Mouse (Mus musculus): ENCODE data around the gene Cnn3. TPM values are rescaled to one million over a fixed set of nuclear protein-coding genes. Genes with fewer than 3 reads are reported as not detected.
A peak's percentile ranks its signal among the peaks of the same experiment; 100 is the strongest.

Cnn3 gene
- polyA plus RNA-seq (2016; fragmentation: Nextera tagmentation; extraction: Ambion mirVana): 947 and 1,037 TPM in 2 replicates

DNA sequence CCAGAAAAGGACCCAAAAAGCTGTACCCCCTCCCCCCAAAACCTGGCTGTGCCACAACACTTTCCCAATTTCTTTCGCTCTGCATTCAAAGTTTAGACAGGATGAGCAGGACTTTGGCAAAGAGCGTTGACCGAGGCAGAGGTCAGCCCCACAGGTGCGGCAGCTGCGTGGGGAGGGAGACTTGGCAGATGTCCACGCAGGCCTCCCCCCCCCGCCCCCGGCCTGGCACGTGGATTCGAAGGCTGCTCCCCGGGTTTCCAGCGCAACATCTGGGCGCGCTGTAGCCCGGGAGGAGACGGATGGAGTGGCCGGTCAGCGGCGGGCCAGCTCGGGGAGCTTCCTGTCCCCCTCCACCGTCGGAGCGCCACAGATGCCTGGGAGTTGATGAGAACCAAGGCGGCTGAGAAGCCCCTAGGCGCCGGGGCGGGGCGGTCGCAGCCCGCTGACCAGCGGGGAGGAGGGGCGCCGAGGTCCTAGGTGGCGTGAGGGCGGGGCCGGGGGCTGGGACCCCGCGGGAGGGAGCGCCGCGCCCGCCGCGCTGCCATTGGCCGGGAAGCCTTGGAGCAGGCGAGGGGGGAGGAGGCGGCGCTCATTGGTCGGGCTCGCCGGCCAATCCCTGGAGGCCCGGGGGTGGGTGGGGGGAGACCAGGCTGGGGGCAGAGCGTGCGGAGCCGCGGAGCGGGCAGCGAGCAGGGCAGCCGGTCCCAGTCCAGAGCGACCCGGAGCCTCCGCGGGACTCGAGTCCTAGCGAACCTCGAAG lies at the start of gene Cnn3:
Gene Cnn3 (plus strand): TSS at position 637 of the 760 bp plus-strand sequence.
- no peaks in the 10 kb centered on the region for H3K9me3 ChIP-seq (replicated peaks)
- peak within 1 kb of the TSS; percentile 92 for H3K4me3 ChIP-seq
- peak within 1 kb of the TSS; percentile 100 for H3K27ac ChIP-seq (replicated peaks)
- H3K36me3 ChIP-seq: 0 out of 2 replicates have a peak, but pooled peaks cover 6% of the 10 kb centered on the region
- peaks cover 45% of the 10 kb centered on the region for H3K4me1 ChIP-seq
- WGBS: under 1% methylated on average over 65 of the region's 66 CpGs
- peak; percentile 97 for DNase-seq (ENCODE audit: low spot score)
- peaks cover 24% of the 10 kb centered on the region for H3K27me3 ChIP-seq (ENCODE audit: low read depth, poor library complexity, severe bottlenecking)

DNA sequence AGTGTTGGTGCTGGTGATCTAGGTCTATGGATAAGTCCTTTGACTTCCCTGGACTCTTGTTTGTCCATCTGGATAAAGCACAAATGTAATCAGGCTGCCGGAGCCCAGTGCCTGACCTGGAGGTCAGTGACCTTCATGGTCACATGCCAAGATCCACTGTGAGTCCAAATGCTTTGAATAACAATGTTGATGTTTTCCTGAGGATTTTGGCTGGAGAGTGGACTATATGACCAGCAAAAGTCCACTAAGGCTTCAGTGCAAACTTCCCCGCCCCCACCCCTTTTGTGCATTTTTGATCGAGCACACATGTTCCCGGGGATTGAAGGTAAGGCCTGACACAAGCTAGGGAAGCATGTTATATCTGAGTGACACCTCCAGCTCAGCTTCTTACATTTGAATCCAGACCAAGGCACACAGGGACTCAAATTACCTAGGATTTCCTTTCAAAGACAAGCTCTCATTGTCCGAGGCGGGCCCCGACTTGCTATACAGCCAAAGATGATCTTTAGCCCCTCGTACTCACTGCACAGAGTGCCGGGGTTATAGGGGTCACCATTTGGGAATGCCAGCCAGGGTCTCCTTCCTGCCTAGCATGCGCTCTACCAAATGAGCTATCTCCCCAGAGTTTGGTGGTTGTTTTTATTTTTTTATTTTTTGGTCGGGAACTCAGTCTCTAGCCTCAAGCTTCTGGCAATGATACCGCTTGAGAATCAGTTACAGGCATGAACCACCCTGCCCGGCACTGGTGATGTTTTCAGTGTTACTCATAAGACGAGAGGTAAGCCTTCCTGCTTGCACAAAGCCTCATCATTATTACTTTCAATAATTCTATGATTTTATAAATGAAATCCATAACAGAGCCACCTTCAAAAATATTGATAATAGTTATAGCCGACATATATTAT lies 47.3 kb upstream of the Cnn3 start:
- H3K9me3 ChIP-seq (replicated peaks): no peaks in the 10 kb centered on the region
- H3K4me3 ChIP-seq: no peak overlapping the region
- 39% methylated on average over 15 of the region's 15 CpGs for WGBS
- peak overlapping the region; percentile 59; the same call in 1 of the 2 replicates for H3K27ac ChIP-seq (replicated peaks)
- no peaks in the 10 kb centered on the region for H3K27me3 ChIP-seq (ENCODE audit: low read depth, poor library complexity, severe bottlenecking)
- no peaks in the 10 kb centered on the region for H3K36me3 ChIP-seq
- DNase-seq (ENCODE audit: low spot score): peak; percentile 55
- H3K4me1 ChIP-seq: peaks cover 41% of the 10 kb centered on the region

DNA sequence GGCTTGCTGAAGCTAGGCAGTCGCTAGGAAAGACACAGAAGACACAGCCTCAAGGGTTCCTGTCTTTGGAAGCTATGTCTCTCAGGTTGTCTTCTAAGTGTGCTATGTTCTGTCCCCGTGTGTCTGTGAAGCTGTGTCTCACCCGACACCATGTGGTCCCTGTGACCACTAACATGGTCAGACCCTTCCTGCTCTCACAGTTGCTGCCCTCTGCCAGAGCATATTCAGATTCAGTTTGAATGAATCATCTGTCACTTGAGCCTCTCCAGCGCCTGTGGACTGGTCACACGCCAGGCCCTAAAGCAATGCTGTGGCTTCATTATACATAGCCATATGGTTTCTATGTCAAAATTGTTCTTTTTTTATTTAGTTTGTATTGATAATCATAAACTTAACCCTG lies 46.6 kb upstream of the Cnn3 start:
- Histone ChIP-seq H3K27me3 (ENCODE audit: low read depth, poor library complexity, severe bottlenecking) (no peaks in the 10 kb centered on the region), H3K27ac (replicated peaks) (no peak overlapping the region), H3K4me3 (no peak overlapping the region), H3K4me1 (peaks cover 41% of the 10 kb centered on the region), H3K36me3 (no peaks in the 10 kb centered on the region), H3K9me3 (replicated peaks) (no peaks in the 10 kb centered on the region)
- WGBS: 83% methylated on average over 5 of the region's 5 CpGs
- no peak for DNase-seq (ENCODE audit: low spot score)

DNA sequence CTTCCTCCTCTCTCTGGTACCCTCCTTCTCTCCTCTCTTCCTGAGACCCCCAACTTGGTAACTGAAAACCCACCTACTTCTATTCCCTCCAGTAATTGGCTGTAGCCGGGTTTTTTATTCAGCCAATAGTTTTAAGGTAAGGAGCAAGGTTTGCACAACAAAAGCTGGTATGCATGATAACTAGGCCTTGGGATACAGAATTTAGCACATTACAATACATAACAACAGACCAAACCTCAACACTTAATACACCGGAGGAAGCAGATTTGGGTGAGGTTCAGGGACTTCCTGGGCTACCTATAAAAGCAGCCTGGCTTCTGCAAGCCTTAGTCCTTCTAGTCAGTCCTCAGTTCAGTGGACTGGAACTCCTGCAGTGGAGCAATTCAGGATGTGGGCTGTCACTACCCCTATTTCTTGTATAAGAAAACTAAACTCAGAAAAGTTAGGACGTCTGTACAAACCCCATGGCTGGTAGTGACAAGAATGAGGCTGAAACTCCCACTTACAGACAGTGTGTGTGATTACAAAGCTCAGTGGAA lies 38.8 kb upstream of the Cnn3 start:
- Histone ChIP-seq H3K36me3 (no peaks in the 10 kb centered on the region), H3K27ac (replicated peaks) (no peak overlapping the region), H3K4me3 (no peak overlapping the region), H3K4me1 (peaks cover 21% of the 10 kb centered on the region), H3K27me3 (ENCODE audit: low read depth, poor library complexity, severe bottlenecking) (no peaks in the 10 kb centered on the region), H3K9me3 (replicated peaks) (no peaks in the 10 kb centered on the region)
- no peak for DNase-seq (ENCODE audit: low spot score)
- 72% methylated on average over 3 of the region's 3 CpGs for WGBS

DNA sequence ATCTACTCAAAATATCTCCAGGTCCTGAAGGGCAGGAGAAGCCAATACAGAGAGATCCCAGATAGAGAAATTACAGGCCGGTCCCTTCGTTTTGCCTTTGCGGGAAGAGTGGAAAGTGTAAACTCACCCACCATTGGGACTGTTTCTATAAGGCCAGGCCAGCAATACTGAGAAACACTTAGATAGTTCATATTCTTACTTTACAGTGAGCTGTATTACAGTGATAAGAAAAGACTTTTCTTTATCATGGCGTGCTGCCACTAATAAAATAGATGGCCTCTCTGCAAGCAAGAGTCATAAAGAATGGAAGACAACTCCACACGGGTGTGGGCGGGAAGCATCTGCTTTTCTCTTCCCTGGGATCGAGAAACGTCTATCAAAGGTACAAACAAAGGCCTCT lies 36.9 kb upstream of the Cnn3 start:
- H3K9me3 ChIP-seq (replicated peaks): no peaks in the 10 kb centered on the region
- no peak overlapping the region for H3K4me3 ChIP-seq
- no peaks in the 10 kb centered on the region for H3K36me3 ChIP-seq
- no peaks in the 10 kb centered on the region for H3K27me3 ChIP-seq (ENCODE audit: low read depth, poor library complexity, severe bottlenecking)
- 83% methylated on average over 8 of the region's 8 CpGs for WGBS
- H3K27ac ChIP-seq (replicated peaks): peak overlapping the region; percentile 64; the same call in 1 of the 2 replicates
- H3K4me1 ChIP-seq: peaks cover 21% of the 10 kb centered on the region
- no peak for DNase-seq (ENCODE audit: low spot score)

DNA sequence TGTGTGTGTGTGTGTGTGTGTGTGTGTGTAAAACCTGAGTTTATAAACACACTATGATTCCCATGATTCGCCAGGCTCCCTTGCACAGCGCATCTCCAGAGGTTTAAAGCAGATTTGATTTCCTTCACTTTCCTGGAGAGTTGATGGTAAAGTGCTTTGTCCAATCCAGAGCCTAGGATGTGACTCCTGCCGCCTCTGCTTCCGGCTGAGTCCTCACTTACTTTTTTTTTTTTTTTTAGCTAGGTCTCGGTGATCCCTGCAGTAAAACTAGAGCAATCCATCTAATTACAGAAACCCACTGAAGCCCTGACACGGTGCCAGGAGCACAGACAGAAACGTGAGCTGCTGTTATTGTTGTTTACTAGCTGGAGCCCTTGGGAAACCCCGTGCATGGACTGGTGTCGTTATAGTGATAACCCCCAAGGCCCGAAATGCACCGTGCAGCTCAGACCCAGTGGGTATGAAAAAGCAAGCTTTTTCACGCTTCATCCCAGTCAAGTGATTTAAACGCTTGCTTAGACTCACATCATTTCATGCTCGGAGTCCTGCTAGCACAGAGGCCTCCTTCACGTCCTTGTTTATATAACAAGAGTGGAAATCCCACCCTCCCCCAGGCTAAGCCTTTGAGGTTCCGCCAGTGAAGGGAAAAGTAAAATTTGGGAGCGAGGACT lies 36.3 kb upstream of the Cnn3 start:
- Histone ChIP-seq H3K27ac (replicated peaks) (peak overlapping the region; percentile 64), H3K4me3 (peak overlapping the region; percentile 28; the same call in 1 of the 2 replicates), H3K9me3 (replicated peaks) (no peaks in the 10 kb centered on the region), H3K27me3 (ENCODE audit: low read depth, poor library complexity, severe bottlenecking) (no peaks in the 10 kb centered on the region), H3K36me3 (no peaks in the 10 kb centered on the region), H3K4me1 (peaks cover 21% of the 10 kb centered on the region)
- WGBS: 32% methylated on average over 17 of the region's 17 CpGs
- DNase-seq (ENCODE audit: low spot score): peak; percentile 56

DNA sequence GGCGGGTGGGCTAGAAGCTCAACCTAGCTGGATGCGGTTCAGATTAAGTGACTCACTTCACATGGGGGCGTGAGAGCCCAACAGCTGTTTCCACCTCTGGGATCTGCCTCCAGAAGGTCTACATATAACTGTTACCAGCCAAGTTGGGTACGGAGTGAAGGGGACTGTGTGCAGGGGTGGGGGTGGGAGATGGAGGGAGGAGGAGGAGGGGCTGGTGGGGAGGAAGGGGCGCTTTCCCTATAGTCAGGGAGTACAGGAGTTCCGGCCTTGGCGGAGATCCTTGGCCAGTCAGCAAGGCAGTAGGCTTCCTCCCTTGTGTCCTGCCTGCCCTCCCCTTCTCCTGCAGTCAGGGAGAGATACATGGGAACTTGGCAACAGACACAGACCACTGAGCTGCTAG lies 35.6 kb upstream of the Cnn3 start:
- H3K27ac ChIP-seq (replicated peaks): peak overlapping the region; percentile 64
- H3K36me3 ChIP-seq: no peaks in the 10 kb centered on the region
- peaks cover 23% of the 10 kb centered on the region for H3K4me1 ChIP-seq
- H3K27me3 ChIP-seq (ENCODE audit: low read depth, poor library complexity, severe bottlenecking): no peaks in the 10 kb centered on the region
- WGBS: 52% methylated on average over 6 of the region's 7 CpGs
- peak; percentile 31 for DNase-seq (ENCODE audit: low spot score)
- no peak overlapping the region for H3K4me3 ChIP-seq
- H3K9me3 ChIP-seq (replicated peaks): no peaks in the 10 kb centered on the region

DNA sequence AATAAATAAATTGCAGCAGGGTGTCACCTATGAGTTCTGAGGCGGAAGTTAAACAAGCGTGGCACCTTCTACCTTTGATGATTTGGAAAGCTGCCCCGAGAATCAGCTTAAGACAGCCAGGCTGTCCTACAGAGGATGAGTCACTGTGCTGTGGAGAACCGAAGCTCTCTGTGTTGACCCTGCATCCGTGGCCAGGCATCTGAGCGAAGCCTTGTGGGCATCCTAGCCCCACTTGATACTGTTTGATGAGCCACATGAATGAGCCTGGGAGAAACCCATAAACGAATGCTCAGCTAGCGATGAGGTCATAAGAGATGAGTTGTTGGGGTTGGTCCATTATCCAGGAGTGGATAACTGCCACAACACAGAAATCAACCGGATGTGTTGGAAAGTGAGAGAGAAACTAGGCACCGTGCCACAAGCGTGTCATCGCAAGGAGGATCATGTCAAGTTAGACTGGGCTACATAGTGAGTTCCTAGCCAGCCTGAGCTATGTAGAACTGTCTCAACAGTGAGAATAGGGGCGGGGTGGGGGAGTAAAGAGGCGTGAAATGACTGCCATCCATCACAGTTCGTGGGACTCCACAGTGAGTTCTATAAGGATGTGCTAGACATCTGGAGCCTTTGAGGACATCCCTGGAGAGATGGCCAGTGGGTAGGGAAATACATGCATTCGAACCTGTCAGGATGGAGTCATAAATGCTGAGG lies 30.6 kb upstream of the Cnn3 start:
- Histone ChIP-seq H3K27ac (replicated peaks) (no peak overlapping the region), H3K36me3 (no peaks in the 10 kb centered on the region), H3K27me3 (ENCODE audit: low read depth, poor library complexity, severe bottlenecking) (no peaks in the 10 kb centered on the region), H3K9me3 (replicated peaks) (no peaks in the 10 kb centered on the region), H3K4me1 (peaks cover 12% of the 10 kb centered on the region), H3K4me3 (no peak overlapping the region)
- WGBS: 90% methylated on average over 16 of the region's 16 CpGs
- DNase-seq (ENCODE audit: low spot score): no peak

DNA sequence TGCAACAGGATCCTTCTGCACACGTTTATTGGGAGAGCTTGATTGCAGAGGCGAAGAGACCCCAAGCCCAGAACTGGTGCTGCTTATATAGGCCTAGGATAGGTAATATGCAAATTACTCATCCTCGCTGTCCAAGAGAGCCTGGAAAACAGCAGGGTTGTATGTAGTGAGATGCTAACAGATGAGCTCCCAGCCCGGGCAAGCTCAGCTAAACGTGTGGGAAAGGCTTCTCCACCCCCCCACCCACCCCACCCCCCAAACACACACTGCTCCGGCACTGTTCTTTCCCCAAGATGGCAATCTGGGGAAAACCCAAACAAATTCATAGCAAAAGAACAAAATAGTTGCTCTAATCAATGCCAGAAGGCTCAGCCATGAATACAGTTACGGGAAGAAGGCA lies 29.7 kb upstream of the Cnn3 start:
- WGBS: 80% methylated on average over 7 of the region's 7 CpGs
- H3K4me3 ChIP-seq: no peak overlapping the region
- H3K4me1 ChIP-seq: peaks cover 6% of the 10 kb centered on the region; the same call in 1 of the 2 replicates
- no peaks in the 10 kb centered on the region for H3K36me3 ChIP-seq
- H3K9me3 ChIP-seq (replicated peaks): no peaks in the 10 kb centered on the region
- DNase-seq (ENCODE audit: low spot score): no peak
- H3K27ac ChIP-seq (replicated peaks): no peak overlapping the region
- H3K27me3 ChIP-seq (ENCODE audit: low read depth, poor library complexity, severe bottlenecking): no peaks in the 10 kb centered on the region

DNA sequence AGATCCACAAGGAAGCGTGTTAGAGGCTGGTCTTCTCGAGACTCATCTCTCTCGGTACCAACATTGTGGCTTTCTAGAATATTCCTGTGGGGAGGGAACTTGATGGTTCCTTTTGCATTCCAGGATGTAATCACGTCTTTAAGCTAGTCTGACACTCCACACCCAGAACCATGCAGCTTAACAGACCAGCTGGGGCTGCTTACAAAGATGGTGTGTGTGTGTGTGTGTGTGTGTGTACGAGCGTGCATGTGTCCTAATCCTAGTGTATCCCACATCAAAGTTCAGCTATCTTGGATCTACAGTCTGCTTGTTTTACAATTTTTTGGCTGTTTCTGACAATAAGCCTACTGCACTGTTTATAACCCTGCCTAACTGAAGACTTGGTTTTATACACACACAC lies 29.3 kb upstream of the Cnn3 start:
- Histone ChIP-seq H3K27ac (replicated peaks) (no peak overlapping the region), H3K36me3 (no peaks in the 10 kb centered on the region), H3K4me1 (peaks cover 6% of the 10 kb centered on the region; the same call in 1 of the 2 replicates), H3K9me3 (replicated peaks) (no peaks in the 10 kb centered on the region), H3K4me3 (no peak overlapping the region), H3K27me3 (ENCODE audit: low read depth, poor library complexity, severe bottlenecking) (no peaks in the 10 kb centered on the region)
- 85% methylated on average over 6 of the region's 6 CpGs for whole genome bisulfite sequencing
- DNase-seq (ENCODE audit: low spot score): no peak

DNA sequence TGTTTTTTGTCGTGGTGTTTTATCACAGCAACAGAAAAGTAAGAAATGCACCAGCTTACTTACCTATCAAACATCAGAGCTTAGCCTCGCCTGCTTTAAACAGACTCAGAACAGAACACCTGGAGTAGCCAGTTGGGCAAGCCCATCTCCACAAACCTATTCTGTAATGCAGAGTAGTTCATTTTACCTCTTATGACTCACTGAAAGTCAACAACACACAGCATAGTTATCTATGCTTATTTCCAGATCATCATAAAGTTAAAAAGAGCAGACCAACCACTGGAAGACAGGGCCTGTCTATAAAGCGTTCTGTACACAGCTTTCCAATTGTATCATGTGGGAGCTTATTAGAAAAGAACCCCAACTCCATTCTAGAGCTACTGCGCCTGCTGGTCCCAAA lies 24.9 kb upstream of the Cnn3 start:
- Histone ChIP-seq H3K4me3 (no peak overlapping the region), H3K27me3 (ENCODE audit: low read depth, poor library complexity, severe bottlenecking) (no peaks in the 10 kb centered on the region), H3K36me3 (no peaks in the 10 kb centered on the region), H3K9me3 (replicated peaks) (no peaks in the 10 kb centered on the region), H3K27ac (replicated peaks) (no peak overlapping the region), H3K4me1 (peaks cover 8% of the 10 kb centered on the region)
- DNase-seq (ENCODE audit: low spot score): no peak
- WGBS: 86% methylated on average over 4 of the region's 4 CpGs

DNA sequence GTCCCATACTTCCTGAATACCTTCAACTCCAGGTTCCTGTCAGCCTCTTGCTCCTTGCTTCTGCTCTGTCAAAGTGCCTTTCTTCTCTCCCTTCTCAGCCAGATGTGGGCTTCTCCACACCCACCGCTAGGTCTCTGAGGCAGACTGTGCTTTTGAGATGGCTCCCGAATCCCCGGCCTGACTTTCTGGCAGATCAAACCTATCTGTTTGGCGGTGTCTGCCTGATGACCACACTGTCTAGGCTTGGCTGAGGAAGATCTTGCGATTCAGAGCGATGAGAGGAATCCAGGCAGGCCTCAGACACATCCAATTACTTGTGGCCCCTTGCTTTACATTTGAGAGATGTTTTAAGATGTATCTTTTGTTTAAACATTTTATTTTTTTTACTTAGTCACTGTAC lies 24.2 kb upstream of the Cnn3 start:
- 84% methylated on average over 6 of the region's 6 CpGs for WGBS
- DNase-seq (ENCODE audit: low spot score): no peak

More for the DNA sequence above, 24.2 kb upstream of the Cnn3 start:
- H3K4me1 ChIP-seq: peaks cover 8% of the 10 kb centered on the region
- no peaks in the 10 kb centered on the region for H3K27me3 ChIP-seq (ENCODE audit: low read depth, poor library complexity, severe bottlenecking)
- H3K9me3 ChIP-seq (replicated peaks): no peaks in the 10 kb centered on the region
- no peak overlapping the region for H3K4me3 ChIP-seq
- H3K36me3 ChIP-seq: no peaks in the 10 kb centered on the region
- no peak overlapping the region for H3K27ac ChIP-seq (replicated peaks)

Data from midbrain, embryonic 10.5 days (tissue).